Mouse (Mus musculus) adrenal gland, adult (tissue): ENCODE data around the gene Aldh1a2.

Source experiments
- DNase-seq, 2 experiments: peaks; one replicate each; pipeline ENCODE4 v3.0.0; 2022 to 2023; ENCODE audit warnings: low spot score in 1 of 2; ENCODE audit not compliant: inconsistent age in 2 of 2

The Aldh1a2 gene

DNA sequence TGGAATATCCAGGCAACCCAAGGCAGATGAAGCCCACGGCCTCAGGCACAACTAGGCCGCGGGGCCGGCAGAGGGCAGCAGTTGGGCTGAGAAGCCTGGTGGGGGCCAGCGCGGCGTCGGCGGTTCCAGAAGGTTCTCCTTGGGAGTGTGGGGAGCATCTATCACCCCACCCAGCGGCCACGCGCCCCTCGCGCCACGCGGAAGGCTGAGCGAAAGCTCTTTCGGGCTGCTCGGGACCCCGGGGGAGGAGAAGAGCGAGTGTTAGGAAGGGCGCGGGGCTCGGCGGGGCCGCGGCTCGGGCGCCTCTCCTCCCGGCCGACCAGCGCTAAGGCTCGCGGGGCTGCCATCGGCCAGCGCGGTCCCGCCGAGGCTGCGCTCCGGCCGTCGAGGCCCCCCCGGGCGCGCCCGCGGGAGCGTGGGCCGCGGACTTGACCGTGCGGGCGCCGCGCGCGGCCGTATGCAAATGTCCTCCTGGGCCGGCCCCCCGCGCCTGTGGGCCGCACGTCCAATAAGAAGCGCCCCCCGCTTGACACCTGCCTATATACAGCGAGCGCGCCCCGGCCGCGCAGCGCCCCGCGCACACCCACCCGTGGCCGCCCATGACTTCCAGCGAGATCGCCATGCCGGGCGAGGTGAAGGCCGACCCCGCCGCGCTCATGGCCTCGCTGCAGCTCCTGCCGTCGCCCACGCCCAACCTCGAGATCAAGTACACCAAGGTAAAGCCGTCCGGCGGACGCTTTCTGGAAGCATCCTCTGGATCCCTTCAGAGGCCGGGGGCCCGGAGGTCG is at the start of gene Aldh1a2:
Aldh1a2 (plus strand) TSS at position 542 of the 788 bp plus-strand sequence.
- DNase-seq: peak; percentile 83 to 93

DNA sequence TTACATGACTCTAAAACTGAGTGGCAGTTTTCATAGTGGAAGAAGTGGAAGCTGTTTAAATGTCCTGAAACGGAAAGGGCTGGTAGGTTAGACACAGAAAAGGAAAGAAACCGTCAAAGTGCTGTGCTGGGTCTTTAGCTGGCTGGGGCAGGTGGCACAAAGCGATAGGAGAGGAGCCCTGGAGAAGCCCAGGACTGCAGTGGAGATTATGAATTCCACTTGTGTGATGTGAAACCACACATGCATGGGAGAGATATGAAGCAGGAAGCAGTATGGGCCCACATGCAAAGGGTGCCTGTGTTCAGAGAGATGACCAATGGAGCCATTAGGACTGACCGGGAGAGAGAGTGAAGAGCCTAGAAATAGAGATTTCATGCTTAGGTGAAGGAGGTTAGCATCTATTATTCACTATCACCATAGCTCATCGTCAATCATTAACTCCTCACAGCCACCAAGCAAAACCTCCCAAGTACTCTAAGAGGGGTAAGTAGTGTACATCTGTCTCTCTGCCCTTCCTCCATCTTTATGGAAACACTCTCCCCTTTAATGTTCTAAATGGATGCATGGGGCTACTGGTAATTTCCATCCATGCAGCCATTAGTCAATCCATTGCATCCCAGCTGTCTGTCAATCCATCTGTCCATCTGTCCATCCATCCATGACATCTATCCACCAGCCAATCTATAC is 49.4 kb upstream of the Aldh1a2 start:
- DNase-seq: no peak

DNA sequence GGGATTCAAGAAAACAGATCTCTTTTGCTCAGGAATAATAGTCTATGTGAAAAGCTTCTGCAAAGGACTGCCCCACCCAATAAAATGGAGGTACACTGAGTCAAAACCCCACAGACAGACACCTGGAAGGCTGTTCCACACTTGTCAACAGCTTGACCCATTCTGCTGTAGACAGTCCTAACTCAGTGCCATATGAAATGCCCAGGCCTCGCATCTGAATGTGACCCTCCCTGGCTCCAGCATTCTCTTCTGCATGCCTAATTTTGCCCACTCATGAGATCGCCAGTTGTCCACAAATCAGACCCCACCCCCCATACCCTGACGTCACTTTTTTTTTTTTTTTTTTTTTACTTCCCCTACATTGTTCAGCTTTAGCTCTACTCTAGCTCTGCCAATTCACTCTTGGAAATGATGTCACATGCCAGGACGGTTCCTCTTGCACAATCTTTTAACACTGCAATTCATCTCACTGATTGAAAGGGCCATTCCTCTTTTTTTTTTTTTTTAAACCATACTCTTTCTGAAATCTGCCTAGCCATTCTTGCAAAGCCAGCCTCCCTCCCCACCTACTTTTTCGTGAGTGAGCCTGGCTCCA is 48.6 kb upstream of the Aldh1a2 start:
- DNase-seq: peak; percentile 16 to 76

DNA sequence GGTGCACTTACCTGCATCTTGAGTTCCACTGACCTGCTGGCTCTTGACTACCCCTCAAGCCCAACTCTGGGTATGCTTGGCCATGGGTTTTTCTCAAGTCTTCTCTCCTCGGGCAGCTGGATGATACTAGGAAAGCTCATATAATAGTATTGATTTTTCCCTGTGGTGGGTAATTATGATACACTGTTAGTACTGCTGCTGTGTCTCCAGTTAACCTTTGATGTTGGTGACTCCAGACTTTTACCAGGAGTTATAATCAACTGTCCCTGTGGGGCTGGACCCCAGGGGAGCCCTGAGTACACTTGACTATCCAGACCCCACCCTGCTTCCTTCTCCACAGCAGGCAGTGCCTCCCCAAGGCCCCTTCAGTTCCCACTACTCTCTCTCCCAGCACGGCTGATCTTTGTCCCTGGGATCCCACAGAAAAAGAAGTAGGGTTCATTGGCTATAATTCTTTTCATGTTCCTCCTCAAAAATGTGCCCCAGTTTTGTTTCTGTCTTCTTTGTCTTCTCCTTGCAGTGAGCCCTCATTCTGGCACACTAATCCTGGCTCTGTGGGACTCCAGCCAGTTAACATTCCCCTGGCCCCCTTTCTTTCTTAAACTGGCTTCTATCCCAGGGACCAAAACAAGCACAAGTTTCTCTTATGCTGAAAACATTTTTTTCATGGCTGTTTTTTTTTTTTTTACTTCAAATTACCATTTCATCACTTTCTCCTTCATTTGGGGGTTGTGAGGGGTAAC is 47.9 kb upstream of the Aldh1a2 start:
- no peak for DNase-seq

DNA sequence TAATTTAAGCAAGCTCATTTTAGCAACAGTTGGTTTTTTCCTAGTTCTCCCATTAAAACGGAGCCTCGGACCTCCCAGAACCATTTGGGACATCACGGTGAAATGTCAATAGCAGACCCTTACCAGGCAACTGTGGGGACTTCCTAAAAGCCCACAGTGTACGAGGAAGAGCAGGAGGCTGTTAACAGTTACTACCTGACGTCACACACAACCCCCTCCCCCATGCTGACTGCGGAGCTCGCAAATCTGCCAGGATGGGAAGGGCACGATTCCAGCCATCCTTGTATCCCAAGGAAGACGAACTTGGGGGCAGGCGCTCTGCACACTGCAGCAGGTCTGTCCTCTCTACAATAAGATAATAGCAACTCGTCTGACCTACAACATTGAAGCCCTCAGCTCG is 47.1 kb upstream of the Aldh1a2 start, which contains the start of gene Aqp9:
Aqp9 (minus strand) TSS at position 172 of the 400 bp plus-strand sequence.
- DNase-seq: no peak

DNA sequence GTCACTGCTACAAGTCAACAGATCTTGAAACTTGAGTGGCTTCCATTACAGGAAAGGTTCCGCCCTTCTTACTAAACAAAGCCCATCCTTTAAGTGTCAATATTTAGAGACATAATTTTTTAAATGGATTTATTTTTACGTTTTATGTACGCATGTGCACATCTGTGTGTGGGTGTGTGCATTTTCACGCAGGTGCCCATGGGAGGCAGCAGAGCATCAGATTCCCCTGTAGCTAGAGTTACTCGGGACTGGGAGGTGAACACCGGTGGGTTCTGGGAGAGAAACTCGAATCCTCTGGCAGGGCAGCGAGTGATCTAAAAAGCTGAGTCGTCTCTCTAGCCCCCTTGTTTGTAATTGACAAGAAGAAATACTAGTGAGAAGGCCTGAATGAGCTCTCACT is 42.1 kb upstream of the Aldh1a2 start:
- no peak for DNase-seq

DNA sequence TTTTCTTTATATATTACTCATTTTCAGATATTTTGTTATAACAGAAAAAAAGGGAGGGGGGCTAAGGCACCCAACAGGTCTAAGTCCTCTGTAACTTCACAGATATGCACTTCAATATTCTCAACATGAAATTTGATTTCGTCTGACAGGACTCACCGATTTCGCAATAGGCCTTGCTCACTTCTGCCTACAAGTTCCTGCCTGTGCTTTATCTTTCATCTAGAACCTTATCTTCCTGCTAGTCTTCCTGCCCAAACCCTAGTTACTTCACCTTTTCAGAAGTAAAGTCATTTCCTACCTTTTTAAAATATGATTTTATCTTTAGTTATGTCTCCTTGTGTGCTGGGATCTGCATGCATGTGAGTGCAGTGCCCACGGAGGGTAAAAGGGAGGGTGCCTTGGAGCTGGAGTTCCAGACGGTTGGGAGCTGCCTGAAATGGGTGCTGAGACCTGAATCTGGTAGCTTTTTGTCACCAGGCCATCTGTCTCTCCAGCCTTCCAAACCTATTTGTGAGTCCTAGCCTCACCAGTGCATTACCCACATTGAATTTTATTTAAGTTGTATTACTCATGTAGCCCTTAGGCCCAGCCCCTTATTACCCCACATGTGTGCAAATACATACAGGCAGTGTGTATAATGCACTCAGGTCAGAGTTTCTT is 41.1 kb upstream of the Aldh1a2 start:
- DNase-seq: no peak

DNA sequence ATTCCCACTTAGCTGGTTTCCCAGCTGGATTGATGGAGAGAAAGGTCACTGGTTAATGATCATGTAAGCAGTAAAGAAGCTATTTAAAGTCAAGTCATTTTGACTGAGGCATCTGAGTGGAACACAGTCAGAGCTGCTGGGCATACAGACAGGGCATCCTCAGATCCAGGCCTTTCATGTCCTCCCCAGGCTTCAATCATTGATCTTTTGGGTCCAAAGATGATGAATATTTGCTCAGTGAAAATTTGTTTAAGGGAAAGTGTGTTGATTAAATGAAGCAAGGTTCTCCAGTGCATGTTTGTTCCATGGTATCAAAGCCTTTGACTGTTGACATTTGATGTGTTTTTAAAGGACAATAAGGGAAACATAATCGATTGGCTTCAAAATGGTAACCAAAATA is 39.9 kb upstream of the Aldh1a2 start:
- DNase-seq: no peak

DNA sequence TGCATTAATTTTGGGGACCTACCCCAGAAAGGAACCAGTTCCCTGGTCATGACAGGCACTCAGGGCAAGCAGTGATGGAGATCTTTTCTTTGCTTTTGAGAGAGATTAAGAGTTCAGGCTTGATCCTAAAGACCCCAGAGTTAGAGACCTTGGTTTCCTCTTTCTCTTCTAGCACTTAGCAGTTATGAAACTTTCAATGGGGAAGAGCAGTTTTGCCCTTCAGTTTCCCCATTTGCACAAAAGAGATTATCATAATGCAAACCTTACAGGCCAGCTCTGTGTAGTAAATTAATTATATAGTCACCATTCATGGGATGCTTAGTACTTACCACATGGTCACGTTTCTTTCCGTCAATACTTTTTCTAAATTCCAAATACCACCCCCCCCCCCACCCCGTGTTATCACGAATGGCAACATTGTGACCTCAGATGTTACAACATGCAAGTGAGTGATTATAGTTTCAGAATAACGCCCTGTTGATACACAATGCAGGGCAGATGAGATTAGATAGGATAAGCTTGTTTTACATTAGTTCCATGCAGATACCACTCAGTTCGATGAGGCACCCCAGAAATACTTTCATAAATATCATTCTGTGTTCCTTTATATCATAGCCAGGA is 36.2 kb upstream of the Aldh1a2 start:
- no peak for DNase-seq

DNA sequence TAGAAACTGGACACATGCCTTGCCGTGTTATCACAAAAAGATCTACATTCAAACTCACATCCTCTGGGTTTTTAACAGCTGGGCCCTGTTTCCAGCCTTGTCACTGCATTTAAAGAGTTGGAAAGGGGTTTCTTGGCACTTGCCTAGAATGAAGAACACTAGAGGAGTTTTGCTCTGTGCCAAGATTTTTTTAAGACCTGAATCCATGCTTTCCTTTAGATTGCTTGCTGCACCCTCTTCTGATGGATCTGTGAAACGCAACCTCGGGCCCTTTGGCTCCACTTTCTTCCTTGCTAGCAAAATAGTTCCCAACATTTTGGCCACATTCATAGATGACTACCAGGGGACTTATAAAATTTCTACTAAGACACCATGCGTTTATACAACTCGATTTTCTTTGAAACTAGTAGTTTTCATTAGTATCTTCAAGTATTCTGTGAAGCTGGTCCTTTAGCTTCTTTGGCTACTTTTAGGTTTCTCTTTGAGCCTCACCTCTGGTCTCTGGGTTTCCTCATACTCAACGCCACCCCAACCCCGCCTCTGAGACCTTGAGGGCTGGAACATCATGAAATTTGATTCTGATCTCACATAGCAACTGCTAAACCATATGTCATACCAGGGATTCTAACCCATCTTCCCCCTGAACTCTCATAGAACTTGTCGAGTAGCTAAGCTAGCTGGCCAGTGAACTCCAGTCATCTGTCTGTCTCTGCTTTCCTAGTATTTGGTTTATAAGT is 35.5 kb upstream of the Aldh1a2 start:
- DNase-seq: peak; percentile 46 to 66

DNA sequence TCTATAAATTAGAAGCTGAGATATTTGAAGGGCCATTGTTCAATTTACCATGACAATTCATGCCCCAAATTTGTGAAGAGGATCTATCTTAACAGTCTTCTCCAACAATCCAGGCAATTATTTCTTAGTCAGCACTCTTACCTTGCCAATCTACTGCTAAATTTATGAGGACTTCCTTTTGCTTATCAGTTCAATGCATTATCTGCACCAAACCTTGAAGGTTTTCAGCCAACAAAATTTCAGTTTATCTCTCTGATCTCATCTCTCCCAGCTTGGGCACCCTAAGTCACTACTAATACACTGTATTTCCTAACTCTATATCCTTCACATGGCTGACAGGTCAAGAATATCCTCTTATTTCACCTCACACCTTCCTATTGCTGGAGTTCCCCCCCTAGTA is 30.3 kb upstream of the Aldh1a2 start:
- no peak for DNase-seq

DNA sequence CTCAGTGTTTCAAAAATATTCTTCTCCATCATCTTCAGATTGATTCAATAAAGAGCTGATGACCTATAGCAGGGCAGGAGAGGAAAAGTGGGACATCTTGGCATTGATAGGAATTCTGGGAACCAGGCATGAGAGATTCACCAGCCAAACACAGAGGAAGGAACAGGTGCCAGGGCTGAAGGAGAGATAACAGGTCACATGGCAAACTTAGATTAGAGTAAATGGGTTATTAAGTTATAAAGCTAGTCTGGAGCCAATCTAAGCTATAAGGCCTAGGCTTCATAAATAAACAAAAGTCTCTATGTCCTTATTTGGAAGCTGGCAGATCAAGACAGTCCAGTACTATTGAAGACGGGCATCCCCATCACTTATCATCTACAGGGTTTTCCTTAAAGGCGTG is 29.8 kb upstream of the Aldh1a2 start:
- no peak for DNase-seq

DNA sequence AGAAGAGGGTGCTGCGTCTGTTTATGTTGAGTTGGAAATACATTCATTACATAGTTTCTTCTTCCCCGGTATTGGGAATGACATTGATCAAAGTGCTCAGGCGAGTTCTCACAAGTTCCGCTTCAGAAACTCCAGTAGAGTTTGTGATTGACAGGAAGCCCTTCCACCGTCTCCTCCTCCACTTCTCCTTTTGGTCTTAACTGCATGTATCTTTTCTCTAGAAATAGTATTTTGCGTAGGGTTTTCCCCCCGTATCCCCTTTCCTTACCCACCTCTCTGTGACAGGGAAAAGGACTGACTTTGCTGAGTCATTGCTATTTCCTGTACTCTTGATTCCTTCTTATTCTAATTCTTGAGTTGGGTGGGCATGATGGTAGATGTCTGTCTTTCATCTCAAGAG is 28.2 kb upstream of the Aldh1a2 start:
- no peak for DNase-seq

DNA sequence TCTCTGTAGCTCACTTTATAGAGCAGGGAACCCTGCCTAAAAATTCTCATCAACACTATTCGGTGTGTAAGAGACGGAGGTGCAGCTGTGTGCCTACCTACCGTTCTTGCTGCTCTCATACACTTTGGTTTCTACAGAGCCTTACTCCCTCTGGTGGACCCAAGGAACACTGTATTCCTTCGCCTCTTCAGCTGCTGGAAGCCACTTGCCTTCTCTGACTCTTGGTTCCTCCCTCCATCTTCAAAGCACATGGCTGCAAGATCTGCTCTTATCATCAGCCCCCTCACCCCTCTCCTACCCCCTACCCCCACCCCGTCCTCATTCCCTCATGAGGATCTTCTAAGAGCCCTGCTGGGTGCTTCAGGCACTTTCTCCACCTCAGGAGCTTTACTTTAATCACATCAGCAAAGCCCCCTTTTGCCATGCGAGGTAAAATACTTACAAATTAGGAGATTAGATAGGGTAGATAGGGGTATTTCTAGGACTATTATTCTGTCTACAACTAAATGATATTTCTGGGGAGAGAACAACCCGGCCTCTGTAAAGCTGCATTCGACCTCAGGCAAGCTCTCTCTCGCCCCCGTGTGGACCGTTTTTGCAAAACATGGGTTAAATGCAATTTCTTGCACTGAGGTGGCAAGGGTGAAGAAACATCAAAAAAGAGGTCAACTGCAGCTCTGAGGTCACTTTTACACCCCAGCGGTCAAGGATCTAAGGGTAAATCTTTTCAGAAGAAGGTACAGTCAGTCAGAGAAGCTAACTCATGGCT is 26.8 kb upstream of the Aldh1a2 start:
- peak; percentile 51 to 90 for DNase-seq

DNA sequence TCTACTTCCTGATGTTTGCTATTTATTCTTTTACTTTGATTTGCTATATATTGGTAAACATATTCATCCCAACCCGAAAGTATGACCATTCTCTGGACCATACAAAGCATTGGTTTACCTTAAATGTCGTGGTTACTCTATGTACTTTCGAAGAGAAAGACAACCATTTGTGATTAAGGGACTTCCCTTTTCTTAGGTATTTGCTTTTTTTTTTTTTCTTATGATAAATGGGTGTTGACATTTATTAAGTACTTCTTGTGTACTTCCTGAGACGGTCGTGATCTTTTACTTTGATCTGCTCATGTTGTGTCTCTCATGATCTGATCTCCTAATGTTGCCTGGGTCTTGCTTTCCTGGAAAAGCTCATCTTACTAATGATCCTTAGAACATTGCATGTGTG is 16.8 kb upstream of the Aldh1a2 start:
- no peak for DNase-seq

DNA sequence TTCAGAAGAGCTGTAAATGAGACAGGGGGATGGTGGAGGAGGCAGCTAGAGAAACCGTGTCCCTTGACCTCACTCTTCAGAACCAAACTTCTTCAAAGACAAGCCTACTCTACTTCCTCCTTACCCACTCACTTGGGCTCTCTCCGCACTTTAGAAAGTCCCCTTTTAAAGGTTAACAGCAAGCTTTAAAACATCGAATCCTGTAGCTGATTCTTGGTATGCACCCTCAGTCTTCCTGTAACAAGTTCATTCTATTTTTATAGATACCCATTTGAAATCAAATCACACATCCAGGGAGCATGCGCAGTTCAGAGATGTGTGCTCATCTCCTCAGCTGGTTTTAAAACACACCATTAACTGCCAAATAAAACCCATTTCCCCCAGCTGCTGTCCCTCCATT is 13.3 kb upstream of the Aldh1a2 start:
- DNase-seq: no peak

DNA sequence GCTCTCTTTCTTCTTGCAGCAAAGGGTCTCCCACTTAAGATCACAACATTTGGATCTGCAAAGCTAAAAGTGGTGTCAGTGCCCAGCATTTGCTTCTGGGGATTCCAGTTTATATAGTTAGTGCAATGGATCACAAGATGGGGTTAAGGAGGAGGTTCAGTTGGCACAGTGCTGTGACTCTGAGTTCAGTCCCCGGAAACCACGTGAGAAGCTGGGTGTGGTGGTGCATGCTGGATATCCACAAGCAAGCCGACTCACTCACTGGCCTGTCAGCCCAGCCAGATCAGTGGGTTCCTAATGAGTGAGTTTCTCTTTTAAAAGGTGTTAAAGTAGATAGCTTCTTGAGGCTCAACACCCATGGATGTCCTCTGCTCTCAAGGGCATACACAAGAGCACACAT is 6.3 kb upstream of the Aldh1a2 start:
- DNase-seq: no peak

DNA sequence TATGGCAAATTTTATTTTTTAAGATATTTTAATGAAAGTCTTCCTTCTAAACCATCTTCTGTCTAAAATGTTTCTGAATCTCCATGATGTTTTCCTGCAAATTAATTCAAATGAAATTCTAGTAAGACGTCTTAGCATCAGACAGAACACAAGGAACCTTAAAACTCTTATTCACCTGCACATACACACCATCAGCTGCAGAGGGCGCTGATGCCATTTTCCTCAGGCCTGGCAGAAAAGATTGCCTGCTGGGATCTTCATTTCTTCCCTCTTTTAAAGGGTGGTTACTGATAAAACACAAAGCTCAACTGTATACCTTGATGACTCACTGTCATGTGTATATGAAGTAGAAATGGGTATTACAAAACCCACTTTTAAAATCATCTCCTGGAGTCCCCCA is 4.7 kb upstream of the Aldh1a2 start:
- peak; percentile 33 to 69 for DNase-seq

DNA sequence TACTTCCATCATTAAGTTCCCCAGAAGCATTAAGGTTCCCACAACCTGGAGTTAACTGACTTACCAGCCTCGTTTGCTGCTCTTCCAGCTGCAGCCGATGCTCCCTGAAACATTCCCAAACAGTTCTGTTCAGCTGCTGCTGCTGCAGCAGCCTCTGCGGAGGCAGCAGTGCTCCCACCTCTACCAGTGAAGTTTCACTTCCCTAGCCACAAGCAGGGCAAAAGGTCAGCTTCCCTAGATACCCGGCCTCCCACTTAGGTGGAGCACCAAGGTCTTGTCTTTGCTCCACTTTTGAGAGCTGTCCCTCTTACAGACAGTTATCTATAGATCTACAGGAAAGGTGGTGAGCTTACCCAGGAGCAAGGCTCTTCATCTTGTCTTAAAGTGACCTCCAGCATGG is 2.0 kb upstream of the Aldh1a2 start:
- no peak for DNase-seq
